Mouse (Mus musculus): ENCODE measurements around the gene Cacna2d2. TPM values are rescaled to one million over a fixed set of nuclear protein-coding genes. Genes with fewer than 3 reads are reported as not detected.

Gene Cacna2d2
- polyA plus RNA-seq, 1 experiment = 0.48 TPM

- TF ChIP-seq POLR2A (IDR thresholded peaks at IDR 0.05; ENCODE audit: low read depth, low read length) (no peak), CTCF (conservative IDR thresholded peaks at IDR 0.05; ENCODE audit: insufficient read depth, insufficient read length, low read depth, low read length) (no peak)
- no peaks in the 10 kb centered on the region for H3K36me3 ChIP-seq (ENCODE audit: control insufficient read depth, insufficient read depth, low read length)
- H3K4me3 ChIP-seq (ENCODE audit: insufficient read depth, low read depth, low read length) = no peak overlapping the region
- no peak overlapping the region for H3K27ac ChIP-seq (ENCODE audit: insufficient read depth, low read depth, low read length)
- H3K4me1 ChIP-seq (ENCODE audit: control insufficient read depth, insufficient read depth, low read length) = no peaks in the 10 kb centered on the region
- no peak for DNase-seq
- no peaks in the 10 kb centered on the region for H3K27me3 ChIP-seq (replicated peaks; ENCODE audit: control insufficient read depth, insufficient read depth, low read length)
- 25% methylated on average over 13 of the region's 13 CpGs for WGBS
These were observed 1.4 kb downstream of the Cacna2d2 start for GRCm38 (mm10) chr9:107400666-107401285.

GRCm38 (mm10) chr9:107403116-107403515 is 3.7 kb downstream of the Cacna2d2 start:
- no peak for TF ChIP-seq CTCF (conservative IDR thresholded peaks at IDR 0.05; ENCODE audit: insufficient read depth, insufficient read length, low read depth, low read length)
- TF ChIP-seq POLR2A (IDR thresholded peaks at IDR 0.05; ENCODE audit: low read depth, low read length) = no peak
- DNase-seq = no peak
- 41% methylated on average over 7 of the region's 7 CpGs for WGBS
- no peaks in the 10 kb centered on the region for H3K27me3 ChIP-seq (replicated peaks; ENCODE audit: control insufficient read depth, insufficient read depth, low read length)
- no peak overlapping the region for H3K4me3 ChIP-seq (ENCODE audit: insufficient read depth, low read depth, low read length)
- H3K4me1 ChIP-seq (ENCODE audit: control insufficient read depth, insufficient read depth, low read length) = no peaks in the 10 kb centered on the region
- H3K27ac ChIP-seq (ENCODE audit: insufficient read depth, low read depth, low read length) = no peak overlapping the region
- H3K36me3 ChIP-seq (ENCODE audit: control insufficient read depth, insufficient read depth, low read length) = no peaks in the 10 kb centered on the region

DNA sequence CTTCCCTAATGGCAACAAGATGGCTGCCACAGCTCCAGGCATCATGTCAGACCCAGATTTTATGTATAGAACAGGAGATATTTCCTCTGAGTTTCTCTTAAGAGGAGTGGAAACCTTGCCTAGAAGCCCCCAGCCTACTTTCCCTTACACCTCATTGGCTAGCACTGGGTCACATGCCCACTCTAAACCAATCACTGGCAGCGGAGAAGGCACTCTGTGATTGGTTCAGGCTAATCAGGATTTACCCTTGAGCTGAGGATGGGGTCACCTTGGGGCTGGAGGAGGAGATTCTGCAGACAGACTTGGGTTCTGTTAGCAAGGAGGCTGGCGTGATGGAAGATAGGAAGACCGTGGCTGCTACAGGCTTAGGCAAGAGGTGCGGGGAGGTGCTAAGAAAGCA is 10.0 kb downstream of the Cacna2d2 start:
- TF ChIP-seq POLR2A (IDR thresholded peaks at IDR 0.05; ENCODE audit: low read depth, low read length) (no peak), CTCF (conservative IDR thresholded peaks at IDR 0.05; ENCODE audit: insufficient read depth, insufficient read length, low read depth, low read length) (no peak)
- H3K27ac ChIP-seq (ENCODE audit: insufficient read depth, low read depth, low read length) = no peak overlapping the region
- no peak overlapping the region for H3K4me3 ChIP-seq (ENCODE audit: insufficient read depth, low read depth, low read length)
- H3K27me3 ChIP-seq (replicated peaks; ENCODE audit: control insufficient read depth, insufficient read depth, low read length) = no peaks in the 10 kb centered on the region
- DNase-seq = no peak
- 92% methylated on average over 4 of the region's 4 CpGs for WGBS
- no peaks in the 10 kb centered on the region for H3K4me1 ChIP-seq (ENCODE audit: control insufficient read depth, insufficient read depth, low read length)
- H3K36me3 ChIP-seq (ENCODE audit: control insufficient read depth, insufficient read depth, low read length) = no peaks in the 10 kb centered on the region

DNA sequence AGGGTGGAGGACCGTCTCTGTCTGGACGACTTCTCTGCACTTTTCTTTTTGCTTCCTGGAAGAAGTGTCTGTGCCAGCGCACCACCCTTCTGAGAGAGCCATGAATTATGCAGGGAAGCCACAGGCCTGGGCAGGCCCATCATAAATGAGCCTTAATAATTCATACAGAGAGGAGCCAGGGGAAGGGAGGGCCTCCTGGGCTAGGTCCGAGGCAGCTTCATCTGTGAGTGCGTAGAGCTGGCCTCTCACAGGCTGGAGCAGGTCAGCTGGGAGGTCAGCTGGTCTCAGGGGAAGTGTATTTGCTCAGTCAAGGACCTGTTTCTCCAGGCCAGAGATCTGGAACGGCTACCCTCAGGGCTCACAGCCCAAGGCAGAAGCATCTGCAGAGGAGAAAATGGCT is 17.7 kb downstream of the Cacna2d2 start:
- Histone ChIP-seq H3K27me3 (replicated peaks; ENCODE audit: control insufficient read depth, insufficient read depth, low read length) (no peaks in the 10 kb centered on the region), H3K36me3 (ENCODE audit: control insufficient read depth, insufficient read depth, low read length) (no peaks in the 10 kb centered on the region), H3K27ac (ENCODE audit: insufficient read depth, low read depth, low read length) (no peak overlapping the region), H3K4me1 (ENCODE audit: control insufficient read depth, insufficient read depth, low read length) (no peaks in the 10 kb centered on the region), H3K4me3 (ENCODE audit: insufficient read depth, low read depth, low read length) (no peak overlapping the region)
- 61% methylated on average over 6 of the region's 6 CpGs for WGBS
- TF ChIP-seq POLR2A (IDR thresholded peaks at IDR 0.05; ENCODE audit: low read depth, low read length) (no peak), CTCF (conservative IDR thresholded peaks at IDR 0.05; ENCODE audit: insufficient read depth, insufficient read length, low read depth, low read length) (no peak)
- DNase-seq = no peak

DNA sequence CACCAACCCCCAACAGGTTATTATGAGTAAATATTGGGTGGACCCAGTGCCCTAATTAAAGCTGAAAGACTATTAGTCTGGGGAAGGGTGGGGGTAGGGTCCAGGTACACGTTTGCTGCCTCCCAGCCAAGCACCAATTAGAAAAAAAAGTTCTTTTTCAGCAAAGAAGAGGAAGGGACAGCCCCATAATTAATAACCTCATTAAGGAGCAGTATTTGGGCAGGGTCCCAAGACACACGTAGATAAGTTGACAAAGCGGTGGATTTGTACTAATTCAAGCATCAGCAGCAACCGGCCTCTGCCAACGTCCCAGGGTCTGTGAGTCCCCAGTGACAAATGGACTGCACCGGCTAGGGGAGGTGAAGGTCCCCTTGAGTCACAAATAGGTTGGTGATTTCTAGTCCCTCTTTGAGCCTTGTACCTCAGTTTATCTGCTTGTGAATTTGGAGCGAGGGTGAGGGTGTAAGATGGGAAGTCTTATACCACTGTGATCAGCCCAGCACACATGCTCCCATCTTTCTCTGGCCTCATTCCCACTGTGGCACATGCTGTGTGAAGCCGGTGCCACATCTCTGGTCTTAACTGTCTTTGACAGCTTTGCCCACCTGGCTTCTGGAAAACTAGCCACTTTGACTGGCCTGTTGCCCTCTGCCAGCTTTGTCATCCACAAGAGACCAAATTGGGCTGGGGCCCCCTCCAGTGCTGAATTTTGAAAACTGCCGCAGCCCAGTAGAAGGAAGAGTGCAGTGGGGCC is 20.3 kb downstream of the Cacna2d2 start:
- 76% methylated on average over 9 of the region's 9 CpGs for WGBS
- no peaks in the 10 kb centered on the region for H3K36me3 ChIP-seq (ENCODE audit: control insufficient read depth, insufficient read depth, low read length)
- no peak for DNase-seq

GRCm38 (mm10) chr9:107420898-107421297 is 21.5 kb downstream of the Cacna2d2 start:
- H3K36me3 ChIP-seq (ENCODE audit: control insufficient read depth, insufficient read depth, low read length) = no peaks in the 10 kb centered on the region
- no peaks in the 10 kb centered on the region for H3K4me1 ChIP-seq (ENCODE audit: control insufficient read depth, insufficient read depth, low read length)
- 53% methylated on average over 5 of the region's 5 CpGs for WGBS
- no peak for DNase-seq
- no peak overlapping the region for H3K27ac ChIP-seq (ENCODE audit: insufficient read depth, low read depth, low read length)
- no peaks in the 10 kb centered on the region for H3K27me3 ChIP-seq (replicated peaks; ENCODE audit: control insufficient read depth, insufficient read depth, low read length)
- no peak for TF ChIP-seq CTCF (conservative IDR thresholded peaks at IDR 0.05; ENCODE audit: insufficient read depth, insufficient read length, low read depth, low read length)
- no peak for TF ChIP-seq POLR2A (IDR thresholded peaks at IDR 0.05; ENCODE audit: low read depth, low read length)
- no peak overlapping the region for H3K4me3 ChIP-seq (ENCODE audit: insufficient read depth, low read depth, low read length)

More for the DNA sequence above, 20.3 kb downstream of the Cacna2d2 start:
- H3K27me3 ChIP-seq (replicated peaks; ENCODE audit: control insufficient read depth, insufficient read depth, low read length) = no peaks in the 10 kb centered on the region
- H3K27ac ChIP-seq (ENCODE audit: insufficient read depth, low read depth, low read length) = no peak overlapping the region
- H3K4me3 ChIP-seq (ENCODE audit: insufficient read depth, low read depth, low read length) = no peak overlapping the region
- no peak for TF ChIP-seq POLR2A (IDR thresholded peaks at IDR 0.05; ENCODE audit: low read depth, low read length)
- TF ChIP-seq CTCF (conservative IDR thresholded peaks at IDR 0.05; ENCODE audit: insufficient read depth, insufficient read length, low read depth, low read length) = no peak
- H3K4me1 ChIP-seq (ENCODE audit: control insufficient read depth, insufficient read depth, low read length) = no peaks in the 10 kb centered on the region

GRCm38 (mm10) chr9:107422878-107423277 is 23.5 kb downstream of the Cacna2d2 start:
- TF ChIP-seq CTCF (conservative IDR thresholded peaks at IDR 0.05; ENCODE audit: insufficient read depth, insufficient read length, low read depth, low read length) (no peak), POLR2A (IDR thresholded peaks at IDR 0.05; ENCODE audit: low read depth, low read length) (no peak)
- no peak for DNase-seq
- H3K4me3 ChIP-seq (ENCODE audit: insufficient read depth, low read depth, low read length) = no peak overlapping the region
- no peaks in the 10 kb centered on the region for H3K36me3 ChIP-seq (ENCODE audit: control insufficient read depth, insufficient read depth, low read length)
- no peaks in the 10 kb centered on the region for H3K27me3 ChIP-seq (replicated peaks; ENCODE audit: control insufficient read depth, insufficient read depth, low read length)
- H3K4me1 ChIP-seq (ENCODE audit: control insufficient read depth, insufficient read depth, low read length) = no peaks in the 10 kb centered on the region
- WGBS = 75% methylated on average over 2 of the region's 2 CpGs
- H3K27ac ChIP-seq (ENCODE audit: insufficient read depth, low read depth, low read length) = no peak overlapping the region

Data from kidney, adult 2 months (tissue).